ENCODE assay signal across 8 mouse cellular contexts in genomic region chr1:40802759-40803158, GRCm38 (mm10). TPM values are rescaled to one million over a fixed set of nuclear protein-coding genes. Genes with fewer than 3 reads are reported as not detected.
DNase-seq lines count a peak whose midpoint lies in the region; ATAC-seq and TF ChIP-seq lines count a peak whose summit lies in the region.

No protein-coding gene starts in this region.

- no peak overlapping the region for H3K4me3 ChIP-seq in heart, postnatal 0 days (ENCODE audit: low read depth, low read length)
- H3K4me3 ChIP-seq in heart, embryonic 10.5 days = no peak overlapping the region
- H3K4me3 ChIP-seq in lung, embryonic 14.5 days (ENCODE audit: low read depth, low read length) = no peak overlapping the region
- no peak overlapping the region for H3K4me3 ChIP-seq in stomach, postnatal 0 days (ENCODE audit: low read depth, low read length)

- H3K9me3 ChIP-seq in heart, postnatal 0 days (replicated peaks; ENCODE audit: control insufficient read depth, low read length) = no peaks in the 10 kb centered on the region
- no peaks in the 10 kb centered on the region for H3K9me3 ChIP-seq in heart, embryonic 10.5 days
- H3K9me3 ChIP-seq in lung, embryonic 14.5 days (ENCODE audit: low read depth, low read length) = no peaks in the 10 kb centered on the region
- no peaks in the 10 kb centered on the region for H3K9me3 ChIP-seq in stomach, postnatal 0 days (ENCODE audit: control insufficient read depth, low read length)

- peak; percentile 83 for TF ChIP-seq CTCF in heart, postnatal 0 days (IDR thresholded peaks at IDR 0.05; ENCODE audit: low read depth)
- TF ChIP-seq CTCF in lung, embryonic 14.5 days (IDR thresholded peaks at IDR 0.05; ENCODE audit: low read depth) = peak; percentile 79
- peak; percentile 87 for TF ChIP-seq CTCF in stomach, postnatal 0 days (IDR thresholded peaks at IDR 0.05; ENCODE audit: low read depth)

- no peak for ATAC-seq in heart, postnatal 0 days (ENCODE audit: insufficient read depth, low read depth)
- no peak for ATAC-seq in lung, embryonic 14.5 days (ENCODE audit: insufficient read depth)
- ATAC-seq in stomach, postnatal 0 days (ENCODE audit: low FRiP score, low TSS enrichment) = no peak

- no peak overlapping the region for H3K27ac ChIP-seq in heart, postnatal 0 days (ENCODE audit: low read depth)
- H3K27ac ChIP-seq in heart, embryonic 10.5 days = no peak overlapping the region
- H3K27ac ChIP-seq in lung, embryonic 14.5 days (ENCODE audit: low read depth) = no peak overlapping the region
- H3K27ac ChIP-seq in stomach, postnatal 0 days (replicated peaks) = no peak overlapping the region

- no peak for TF ChIP-seq EP300 in heart, postnatal 0 days (IDR thresholded peaks at IDR 0.05; ENCODE audit: low read depth)
- TF ChIP-seq EP300 in stomach, postnatal 0 days (optimal IDR thresholded peaks at IDR 0.05) = no peak

- 18% methylated on average over 3 of the region's 3 CpGs for WGBS in heart, postnatal 0 days
- WGBS in heart, embryonic 10.5 days = 23% methylated on average over 3 of the region's 3 CpGs
- 17% methylated on average over 3 of the region's 3 CpGs for WGBS in lung, embryonic 14.5 days
- WGBS in stomach, postnatal 0 days = 21% methylated on average over 3 of the region's 3 CpGs

- H3K4me2 ChIP-seq in heart, postnatal 0 days (ENCODE audit: low read depth, low read length) = no peak overlapping the region
- H3K4me2 ChIP-seq in lung, embryonic 14.5 days = no peak overlapping the region
- H3K4me2 ChIP-seq in stomach, postnatal 0 days (replicated peaks; ENCODE audit: low read depth) = no peak overlapping the region

- H3K27me3 ChIP-seq in heart, postnatal 0 days (ENCODE audit: control insufficient read depth, insufficient read depth, low read length) = no peaks in the 10 kb centered on the region
- H3K27me3 ChIP-seq in heart, embryonic 10.5 days (ENCODE audit: insufficient read depth, poor library complexity, severe bottlenecking) = no peaks in the 10 kb centered on the region
- no peaks in the 10 kb centered on the region for H3K27me3 ChIP-seq in lung, embryonic 14.5 days (ENCODE audit: insufficient read depth, low read length)
- no peaks in the 10 kb centered on the region for H3K27me3 ChIP-seq in stomach, postnatal 0 days (ENCODE audit: control insufficient read depth, insufficient read depth, low read length)

- no peak overlapping the region for H3K9ac ChIP-seq in heart, postnatal 0 days (replicated peaks; ENCODE audit: low read depth, low read length)
- no peak overlapping the region for H3K9ac ChIP-seq in lung, embryonic 14.5 days
- H3K9ac ChIP-seq in stomach, postnatal 0 days (ENCODE audit: low read length) = no peak overlapping the region

- H3K36me3 ChIP-seq in heart, postnatal 0 days (replicated peaks; ENCODE audit: control insufficient read depth, insufficient read depth, low read length) = no peaks in the 10 kb centered on the region
- no peaks in the 10 kb centered on the region for H3K36me3 ChIP-seq in heart, embryonic 10.5 days
- H3K36me3 ChIP-seq in lung, embryonic 14.5 days (ENCODE audit: insufficient read depth) = no peaks in the 10 kb centered on the region
- H3K36me3 ChIP-seq in stomach, postnatal 0 days (ENCODE audit: control insufficient read depth, insufficient read depth, low read length) = no peaks in the 10 kb centered on the region

- peak; percentile 51 for DNase-seq in heart, postnatal 0 days (ENCODE audit: low spot score)
- no peak for DNase-seq in heart, embryonic 10.5 days (ENCODE audit: low spot score)
- DNase-seq in A20 (ENCODE audit: low read depth, low spot score) (peak; percentile 49), R1 (ENCODE audit: low read depth, low spot score) (peak; percentile 47)
- DNase-seq in embryo, embryonic 9.5 days (ENCODE audit: extremely low spot score) = peak; percentile 42
- DNase-seq in kidney, postnatal 25 days = peak; percentile 48 to 70
- DNase-seq in lung, embryonic 14.5 days = peak; percentile 75
- peak; percentile 33 for DNase-seq in stomach, postnatal 0 days (ENCODE audit: low spot score)

- H3K4me1 ChIP-seq in heart, postnatal 0 days (ENCODE audit: control insufficient read depth, insufficient read depth) = peaks cover 16% of the 10 kb centered on the region
- H3K4me1 ChIP-seq in heart, embryonic 10.5 days = 0 out of 2 replicates have a peak, but pooled peaks cover 14% of the 10 kb centered on the region
- H3K4me1 ChIP-seq in lung, embryonic 14.5 days (ENCODE audit: insufficient read depth) = no peaks in the 10 kb centered on the region
- H3K4me1 ChIP-seq in stomach, postnatal 0 days (replicated peaks; ENCODE audit: control insufficient read depth, insufficient read depth) = no peaks in the 10 kb centered on the region

RNA-seq across cellular contexts. Expression of gene Tmem182, which starts 2.6 kb away (rescaled TPM):
- 117 and 125 TPM in 2 replicates for total RNA-seq in heart, postnatal 0 days (2014; rRNA removed; ENCODE audit: low replicate concordance)
- 102 and 103 TPM in 2 replicates for polyA plus RNA-seq in heart, postnatal 0 days (2015; fragmentation: Nextera tagmentation; extraction: Ambion mirVana)
- 5.1 and 12.1 TPM in 2 replicates for polyA plus RNA-seq in heart, embryonic 10.5 days (2016; fragmentation: Nextera tagmentation; extraction: Ambion mirVana)
- polyA plus RNA-seq in lung, embryonic 14.5 days (2014; fragmentation: Nextera tagmentation; extraction: Ambion mirVana) = 0.25 and 0.76 TPM in 2 replicates
- 0.17 and 0.23 TPM in 2 replicates for polyA plus RNA-seq in stomach, postnatal 0 days (2015; fragmentation: Nextera tagmentation; extraction: Ambion mirVana)

RNA-seq across cellular contexts. Expression of gene Mfsd9, which starts 12.3 kb away (rescaled TPM):
- 2.2 and 3.5 TPM in 2 replicates for total RNA-seq in heart, postnatal 0 days (2014; rRNA removed; ENCODE audit: low replicate concordance)
- 1.2 and 1.6 TPM in 2 replicates for polyA plus RNA-seq in heart, postnatal 0 days (2015; fragmentation: Nextera tagmentation; extraction: Ambion mirVana)
- polyA plus RNA-seq in heart, embryonic 10.5 days (2016; fragmentation: Nextera tagmentation; extraction: Ambion mirVana) = 1.6 and 2.4 TPM in 2 replicates
- 3.2 TPM in 2 replicates for polyA plus RNA-seq in lung, embryonic 14.5 days (2014; fragmentation: Nextera tagmentation; extraction: Ambion mirVana)
- 3.9 and 4.2 TPM in 2 replicates for polyA plus RNA-seq in stomach, postnatal 0 days (2015; fragmentation: Nextera tagmentation; extraction: Ambion mirVana)
